Comparison of ENCODE assay signal across 9 mouse cellular contexts in the genomic region with DNA sequence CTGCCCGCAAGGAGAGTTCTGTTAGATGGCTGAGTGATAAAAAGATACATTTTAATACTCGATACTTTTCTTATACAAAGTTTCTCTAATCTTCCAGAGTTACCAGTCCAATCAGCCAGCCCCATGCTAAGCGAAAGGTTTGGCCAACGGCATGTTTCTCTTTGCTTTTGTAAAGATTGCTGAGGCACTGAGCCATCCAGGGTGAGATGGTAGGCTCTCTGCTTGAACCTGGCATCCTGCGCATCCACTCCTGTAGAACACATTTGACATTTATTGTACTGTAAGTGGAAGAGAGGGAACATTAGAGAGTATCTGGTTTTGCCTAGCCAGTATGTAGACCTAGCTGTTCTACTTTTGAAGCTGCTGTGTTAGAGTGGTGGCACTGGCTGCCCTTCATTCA. TPM values are rescaled to one million over a fixed set of nuclear protein-coding genes. Genes with fewer than 3 reads are reported as not detected.
A peak's percentile ranks its signal among the peaks of the same experiment; 100 is the strongest.
DNase-seq lines count a peak whose midpoint lies in the region; ATAC-seq and TF ChIP-seq lines count a peak whose summit lies in the region.
"Had no signal": no experiment of that assay in that cellular context is flagged by ENCODE, and none has a peak within 500 bp of the region (broad histone marks: within the 10 kb centered on the region; RNA-seq: fewer than 3 reads in every experiment).

No protein-coding gene starts in this region.

- no peak for TF ChIP-seq EP300 in liver, embryonic 14.5 days (IDR thresholded peaks at IDR 0.05; ENCODE audit: low read depth)

- no peak for DNase-seq in heart, postnatal 4 days
- DNase-seq in embryonic facial prominence, embryonic 14.5 days (ENCODE audit: low spot score): no peak
- DNase-seq in liver, embryonic 14.5 days (ENCODE audit: low read depth in 3 of 3, low spot score in 3 of 3): no peak
- DNase-seq in layer of hippocampus, adult 9-11 months: no peak
- no peak for DNase-seq in adrenal gland, adult 8-10 months
- DNase-seq in right cerebral cortex, postnatal 36 days (ENCODE audit: low spot score in 2 of 2): no peak

- no peaks in the 10 kb centered on the region for H3K27me3 ChIP-seq in heart, embryonic 14.5 days (ENCODE audit: control insufficient read depth, insufficient read depth, low read length)
- no peaks in the 10 kb centered on the region for H3K27me3 ChIP-seq in E14TG2a.4 (ENCODE audit: insufficient read depth, low read length)
- H3K27me3 ChIP-seq in embryonic facial prominence, embryonic 14.5 days (replicated peaks; ENCODE audit: control insufficient read depth, insufficient read depth, low read length): no peaks in the 10 kb centered on the region; the same call in 1 of the 2 replicates
- no peaks in the 10 kb centered on the region for H3K27me3 ChIP-seq in liver, embryonic 14.5 days (ENCODE audit: control insufficient read depth, insufficient read depth, low read length)

- H3K9ac ChIP-seq in heart, embryonic 14.5 days (ENCODE audit: low read length): no peak overlapping the region; the same call in 1 of the 2 replicates
- peak overlapping the region; percentile 42; the same call in 1 of the 2 replicates for H3K9ac ChIP-seq in embryonic facial prominence, embryonic 14.5 days (ENCODE audit: low read depth, low read length)
- H3K9ac ChIP-seq in liver, embryonic 14.5 days (replicated peaks): no peak overlapping the region; the same call in 1 of the 2 replicates

- WGBS in heart, embryonic 14.5 days: 48% methylated on average over 5 of the region's 5 CpGs
- 44% methylated on average over 5 of the region's 5 CpGs for WGBS in embryonic facial prominence, embryonic 14.5 days
- 37% methylated on average over 5 of the region's 5 CpGs for WGBS in liver, embryonic 14.5 days (ENCODE audit: insufficient replicate concordance)

- ATAC-seq in heart, embryonic 14.5 days (ENCODE audit: insufficient number of reproducible peaks, insufficient read depth, low FRiP score, low read depth): no peak
- no peak for ATAC-seq in embryonic facial prominence, embryonic 14.5 days (ENCODE audit: low read depth)
- ATAC-seq in liver, embryonic 14.5 days (ENCODE audit: insufficient read depth): peak; percentile 11; the same call in 1 of the 2 replicates

- no peaks in the 10 kb centered on the region for H3K9me3 ChIP-seq in heart, embryonic 14.5 days (ENCODE audit: control insufficient read depth, low read length)
- H3K9me3 ChIP-seq in E14TG2a.4 (ENCODE audit: low read length): no peaks in the 10 kb centered on the region
- no peaks in the 10 kb centered on the region for H3K9me3 ChIP-seq in embryonic facial prominence, embryonic 14.5 days (ENCODE audit: control insufficient read depth, low read length)
- no peaks in the 10 kb centered on the region for H3K9me3 ChIP-seq in liver, embryonic 14.5 days (ENCODE audit: control insufficient read depth, low read length)
- H3K9me3 ChIP-seq: embryonic facial prominence, embryonic 12.5 days had no signal

- no peak overlapping the region for H3K27ac ChIP-seq in heart, embryonic 14.5 days (replicated peaks in 1 of 2; ENCODE audit: control insufficient read depth in 1 of 2, insufficient read depth in 1 of 2, low read depth in 2 of 2, low read length in 2 of 2)
- no peak overlapping the region for H3K27ac ChIP-seq in embryonic facial prominence, embryonic 14.5 days (replicated peaks; ENCODE audit: low read depth, low read length)
- no peak overlapping the region for H3K27ac ChIP-seq in liver, embryonic 14.5 days

- H3K4me2 ChIP-seq in heart, embryonic 14.5 days (ENCODE audit: low read length): peak overlapping the region; percentile 18; the same call in 1 of the 2 replicates
- no peak overlapping the region for H3K4me2 ChIP-seq in embryonic facial prominence, embryonic 14.5 days (ENCODE audit: low read depth, low read length)
- peak overlapping the region; percentile 75 for H3K4me2 ChIP-seq in liver, embryonic 14.5 days (ENCODE audit: low read depth)

- no peaks in the 10 kb centered on the region for H3K4me1 ChIP-seq in heart, embryonic 14.5 days (ENCODE audit: control insufficient read depth in 2 of 2, insufficient read depth in 2 of 2, low read length in 2 of 2)
- H3K4me1 ChIP-seq in E14TG2a.4 (replicated peaks; ENCODE audit: low read depth, low read length): peaks cover 34% of the 10 kb centered on the region
- H3K4me1 ChIP-seq in embryonic facial prominence, embryonic 14.5 days (ENCODE audit: control insufficient read depth, insufficient read depth, low read length): no peaks in the 10 kb centered on the region
- H3K4me1 ChIP-seq in liver, embryonic 14.5 days (replicated peaks; ENCODE audit: control insufficient read depth in 2 of 2, insufficient read depth in 2 of 2, low read length in 1 of 2): peaks cover 0 to 3% of the 10 kb centered on the region in 2 experiments; a peak in 2 of 4 replicates
- H3K4me1 ChIP-seq: embryonic facial prominence, embryonic 12.5 days had no signal

- TF ChIP-seq CTCF in E14TG2a.4 (conservative IDR thresholded peaks at IDR 0.05; ENCODE audit: low read length): no peak
- no peak for TF ChIP-seq CTCF in liver, embryonic 14.5 days (IDR thresholded peaks at IDR 0.05; ENCODE audit: low read depth)

- peaks cover 34% of the 10 kb centered on the region for H3K36me3 ChIP-seq in heart, embryonic 14.5 days (ENCODE audit: control insufficient read depth, insufficient read depth, low read length)
- H3K36me3 ChIP-seq in E14TG2a.4 (ENCODE audit: insufficient read depth, low read length): peaks cover 40% of the 10 kb centered on the region
- peaks cover 29% of the 10 kb centered on the region for H3K36me3 ChIP-seq in embryonic facial prominence, embryonic 14.5 days (ENCODE audit: control insufficient read depth, insufficient read depth, low read length)
- peaks cover 22% of the 10 kb centered on the region for H3K36me3 ChIP-seq in liver, embryonic 14.5 days (replicated peaks; ENCODE audit: control insufficient read depth, insufficient read depth, low read depth)

- 0 out of 4 replicates have a peak overlapping the region, but pooled peaks of 1 of the 2 experiments have one; percentile 54 for H3K4me3 ChIP-seq in heart, embryonic 14.5 days (ENCODE audit: control insufficient read depth in 1 of 2, insufficient read depth in 1 of 2, low read depth in 1 of 2, low read length in 2 of 2)
- H3K4me3 ChIP-seq in E14TG2a.4 (replicated peaks; ENCODE audit: low read length): peak overlapping the region; percentile 86; the same call in 1 of the 2 replicates
- peak overlapping the region; percentile 55; the same call in 1 of the 2 replicates for H3K4me3 ChIP-seq in embryonic facial prominence, embryonic 14.5 days (ENCODE audit: low read depth, low read length)
- H3K4me3 ChIP-seq in liver, embryonic 14.5 days (ENCODE audit: insufficient read depth in 1 of 2, low read depth in 2 of 2, low read length in 2 of 2): no peak overlapping the region; a peak in 1 of 4 replicates

RNA-seq across cellular contexts. Expression of a gene that starts 0.4 kb away (rescaled TPM):
- polyA plus RNA-seq in heart, embryonic 14.5 days (2014; fragmentation: Nextera tagmentation; extraction: Ambion mirVana): 544 and 601 TPM in 2 replicates
- 1,000 to 10,000 TPM; 1,029 to 1,222 TPM for total RNA-seq in heart, postnatal 4 days (2021)
- polyA plus RNA-seq in embryonic facial prominence, embryonic 14.5 days (2014; fragmentation: Nextera tagmentation; extraction: Ambion mirVana): 988 and 1,037 TPM in 2 replicates
- 594 and 1,018 TPM in 2 replicates for polyA plus RNA-seq in liver, embryonic 14.5 days (2012; rRNA removed)
- polyA plus RNA-seq in liver, embryonic 14.5 days (2014; fragmentation: Nextera tagmentation; extraction: Ambion mirVana): 625 and 638 TPM in 2 replicates
- total RNA-seq in adrenal gland, adult 8-10 months (2022): 1,000 to 10,000 TPM in 2 of 4 experiments, 100 to 1,000 TPM in 2; 839 to 1,175 (median 999) TPM

RNA-seq across cellular contexts. Expression of a gene that starts 32.7 kb away (rescaled TPM):
- polyA plus RNA-seq in heart, embryonic 14.5 days (2014; fragmentation: Nextera tagmentation; extraction: Ambion mirVana): 7.7 and 9.1 TPM in 2 replicates
- 1 to 10 TPM; 6.3 to 7.4 TPM for total RNA-seq in heart, postnatal 4 days (2021)
- polyA plus RNA-seq in embryonic facial prominence, embryonic 14.5 days (2014; fragmentation: Nextera tagmentation; extraction: Ambion mirVana): 10.9 and 11.5 TPM in 2 replicates
- polyA plus RNA-seq in liver, embryonic 14.5 days (2012; rRNA removed): 3.1 and 5.3 TPM in 2 replicates
- polyA plus RNA-seq in liver, embryonic 14.5 days (2014; fragmentation: Nextera tagmentation; extraction: Ambion mirVana): 11.1 and 14.7 TPM in 2 replicates
- under 1 TPM; 0.28 to 0.41 (median 0.32) TPM for total RNA-seq in adrenal gland, adult 8-10 months (2022)

Comparison
In these comparisons a context has a peak if more than half of its experiments do, and no peak if none do; other contexts are left out.
1. H3K4me3 ChIP-seq: peak in E14TG2a.4 (single experiment) and embryonic facial prominence, embryonic 14.5 days (single experiment); none in liver, embryonic 14.5 days (0 of 2).